Mouse (Mus musculus): ENCODE measurements at regions not wholly inside any gene's neighbourhood (a gene's known extent, or its start where the extent isn't known, plus 50 kb on each side); places are given as distances from the start of the nearest gene placed in this dataset.
A peak's percentile ranks its signal among the peaks of the same experiment; 100 is the strongest.

DNA sequence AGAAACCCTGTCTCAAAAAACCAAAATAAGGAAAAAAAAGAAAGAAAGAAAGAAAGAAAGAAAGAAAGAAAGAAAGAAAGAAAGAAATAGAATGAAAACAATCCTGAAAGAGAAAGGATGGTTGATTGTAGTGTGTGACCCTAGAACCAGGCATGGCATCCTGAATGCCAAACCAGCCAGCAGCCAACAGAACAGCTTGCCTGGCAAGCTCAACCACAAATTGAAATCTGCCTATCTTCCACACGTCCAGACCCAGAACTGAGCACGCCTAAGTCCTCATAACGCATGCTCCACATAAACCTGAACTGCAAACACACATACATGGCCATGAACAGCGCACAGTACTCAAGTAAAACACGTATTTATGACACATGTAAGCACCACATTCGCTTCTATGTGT lies 247.9 kb downstream of the H2al1j start:
- no peak for DNase-seq

DNA sequence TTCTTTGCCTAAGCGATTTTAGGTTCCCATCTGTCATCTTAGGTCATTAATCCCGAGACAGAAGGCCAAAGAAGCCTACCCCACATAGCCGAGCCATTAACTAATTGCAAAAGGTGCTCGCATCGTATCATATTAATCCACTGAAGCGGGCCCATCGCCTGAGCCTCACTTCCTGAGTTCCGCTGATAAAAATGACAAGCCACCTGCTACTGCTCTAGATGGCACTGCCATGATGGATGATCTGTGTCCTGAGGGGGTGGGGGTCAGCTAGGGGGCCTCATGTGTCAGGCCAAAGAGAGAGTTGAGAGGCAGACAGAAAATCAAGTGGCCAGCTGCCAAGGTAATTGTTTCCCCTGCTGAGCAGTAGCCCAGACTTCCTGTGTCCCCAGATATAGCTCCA lies 248.7 kb downstream of the H2al1j start:
- DNase-seq, result peak; percentile 79

DNA sequence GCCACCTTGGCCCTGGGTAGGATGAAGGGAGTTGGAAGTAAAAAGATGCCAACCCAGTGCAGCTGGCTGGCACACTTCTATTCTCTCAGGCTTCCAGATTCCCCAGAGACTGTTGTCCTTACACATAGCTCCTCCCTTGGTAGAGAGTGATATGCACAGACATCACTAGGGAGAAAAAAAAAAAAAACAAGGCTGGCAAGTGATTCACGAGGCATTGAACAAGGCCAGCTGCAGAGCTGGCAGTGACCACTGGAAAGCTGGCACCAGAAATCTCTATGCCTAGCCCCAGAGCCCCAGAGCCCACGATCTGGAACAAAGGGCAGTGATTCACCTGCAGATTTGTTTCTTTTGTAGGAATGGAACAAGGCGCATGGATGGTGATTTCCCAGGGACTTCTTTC lies 249.7 kb downstream of the H2al1j start:
- no peak for DNase-seq

DNA sequence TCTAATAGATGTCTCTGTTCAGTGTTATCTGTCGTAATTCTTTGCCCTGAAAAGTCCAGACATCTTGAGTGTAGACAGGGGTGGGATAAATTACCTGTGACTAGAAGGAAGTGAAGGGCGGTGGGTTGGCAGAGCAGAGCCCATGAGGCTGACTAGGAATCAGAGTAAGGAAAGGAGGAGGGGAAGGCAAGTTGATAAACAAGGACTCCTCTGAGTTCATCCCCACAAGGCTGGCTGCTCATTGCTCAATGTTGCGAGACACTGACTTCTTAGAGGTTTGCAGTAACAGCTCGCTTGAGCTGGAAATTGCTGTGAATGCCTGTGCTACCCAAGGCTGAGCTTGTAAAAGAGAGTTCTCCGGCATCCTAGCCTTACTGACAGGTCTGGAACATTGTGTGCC lies 257.7 kb downstream of the H2al1j start:
- peak; percentile 28 for DNase-seq

DNA sequence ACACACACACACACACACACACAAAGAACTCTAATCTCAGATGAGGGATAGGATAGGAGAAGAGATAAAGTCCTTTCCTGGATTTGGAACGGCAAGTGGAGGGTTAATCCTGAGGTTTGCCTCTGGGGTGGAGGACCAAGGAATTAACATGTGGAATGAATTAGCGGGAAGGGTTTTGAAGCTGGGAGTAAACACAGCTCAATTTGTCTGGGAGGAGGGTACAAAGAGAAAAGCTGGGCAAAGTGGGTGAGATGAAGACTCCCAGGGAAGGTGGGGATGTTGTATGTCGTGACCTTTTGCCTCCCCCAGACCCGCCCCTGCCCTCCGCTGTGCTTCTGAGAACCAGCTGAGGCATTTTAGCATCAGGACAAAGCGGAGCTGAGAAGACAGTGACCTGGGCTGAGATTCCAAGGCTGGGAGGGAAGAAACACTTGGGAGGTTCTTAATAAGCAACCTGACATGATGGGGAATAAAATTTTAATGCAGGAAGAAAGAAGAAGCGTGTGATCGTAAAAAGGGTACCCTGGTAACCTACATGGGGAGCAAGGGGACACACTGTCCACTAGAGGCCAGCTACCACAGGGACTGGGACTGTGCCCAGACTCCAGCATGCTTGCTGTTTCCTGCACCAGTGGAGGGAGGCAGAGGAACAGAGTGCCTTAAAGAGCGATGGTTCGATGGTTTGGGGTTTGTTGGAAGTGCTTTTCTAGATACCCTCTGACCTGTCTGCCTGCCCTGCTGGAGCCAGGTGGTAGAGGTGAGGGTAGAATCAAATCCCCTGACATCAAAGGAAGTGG lies 264.0 kb downstream of the H2al1j start:
- peak; percentile 17 for DNase-seq

DNA sequence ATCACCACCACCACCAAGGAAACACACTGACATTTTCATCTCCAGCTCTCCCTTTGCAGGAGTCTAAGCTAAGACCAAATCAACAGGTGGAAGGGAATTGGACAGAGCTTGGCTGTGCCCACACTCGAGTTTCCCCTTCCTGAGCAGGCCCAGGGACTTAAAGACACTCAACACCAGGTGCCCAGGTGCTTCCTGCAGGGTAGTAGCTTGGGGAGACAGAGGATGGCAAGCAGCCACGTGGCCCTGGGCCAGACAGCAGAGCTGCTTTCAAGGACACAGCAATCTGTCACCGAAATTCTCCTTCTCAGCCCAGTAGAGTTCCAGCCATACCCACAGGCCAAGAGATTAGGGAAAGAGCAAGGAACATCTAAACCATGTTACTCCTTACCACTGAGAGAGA lies 266.9 kb downstream of the H2al1j start:
- DNase-seq, result no peak

DNA sequence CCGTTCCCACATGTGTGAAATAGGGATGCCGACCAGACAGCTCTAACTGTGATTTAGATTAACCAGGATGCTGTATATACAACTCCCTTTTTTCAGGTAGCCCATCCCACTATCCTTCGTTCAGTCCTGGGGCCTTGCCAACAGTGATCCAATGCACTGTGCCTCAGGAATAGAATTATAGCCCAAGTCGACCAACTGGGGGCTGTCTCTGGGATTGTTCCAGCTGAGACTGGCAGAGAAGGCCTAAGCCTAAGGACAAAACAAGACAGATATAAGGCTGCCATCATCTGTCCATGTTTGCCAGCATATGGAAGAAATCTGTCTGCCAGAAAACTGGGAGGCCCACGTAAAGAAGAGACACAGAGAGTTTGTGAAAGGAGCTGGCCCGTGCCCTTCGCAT lies 269.9 kb downstream of the H2al1j start:
- DNase-seq, result no peak

DNA sequence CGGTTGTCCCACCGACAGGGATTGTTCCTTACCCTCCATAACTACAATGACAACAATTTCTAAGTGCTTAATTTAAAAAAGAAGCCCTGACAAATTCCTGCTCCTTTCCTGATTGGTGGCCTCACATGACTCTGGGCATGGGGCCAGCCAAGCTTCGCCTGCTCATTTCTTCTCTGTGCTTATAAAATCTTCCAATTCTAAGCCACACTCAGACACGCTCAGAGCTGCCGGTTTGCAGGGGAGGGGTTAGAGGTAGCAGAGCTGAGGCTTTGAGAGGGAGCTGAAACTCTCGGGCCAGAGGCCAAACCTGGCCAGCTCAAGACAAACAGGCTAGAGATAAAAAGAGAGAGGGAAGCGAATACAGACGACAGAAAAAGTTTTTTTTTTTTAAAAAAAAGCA lies 286.6 kb downstream of the H2al1j start:
- peak; percentile 41 for DNase-seq

DNA sequence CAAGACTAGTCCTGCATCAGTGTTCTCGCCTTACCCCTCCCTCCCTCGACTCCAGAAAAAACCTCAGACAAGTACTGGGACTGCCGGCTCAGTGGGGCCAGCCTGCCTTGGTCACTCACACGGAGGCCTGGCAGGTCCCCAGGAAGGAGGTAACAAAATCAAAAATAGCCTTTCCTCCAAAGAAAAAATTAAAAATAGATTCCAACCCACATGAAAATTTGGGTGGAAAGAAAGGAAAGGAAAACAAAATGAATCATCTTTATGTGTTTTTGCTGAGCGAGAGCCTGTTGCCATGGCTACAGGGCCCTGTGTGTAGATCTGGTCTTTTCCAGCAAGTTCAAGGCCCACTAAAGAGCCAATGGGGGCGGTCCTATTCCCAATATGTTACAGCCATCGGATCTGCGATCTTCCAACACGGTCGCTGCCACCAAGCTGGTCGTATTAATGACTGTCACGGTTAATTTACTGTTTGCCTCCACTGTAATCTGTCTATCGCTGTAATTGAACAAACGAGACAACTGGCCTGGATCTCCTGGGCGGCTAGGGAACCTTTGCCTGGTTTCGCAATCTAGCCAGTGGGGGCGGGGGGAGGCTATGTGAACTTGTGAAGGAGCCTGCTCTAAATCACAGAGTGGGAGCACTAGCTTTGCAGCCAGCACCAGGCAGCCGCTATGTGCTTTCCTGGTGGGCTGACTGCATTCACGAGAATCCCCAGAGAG lies 293.6 kb downstream of the H2al1j start:
- DNase-seq, result peak; percentile 85

DNA sequence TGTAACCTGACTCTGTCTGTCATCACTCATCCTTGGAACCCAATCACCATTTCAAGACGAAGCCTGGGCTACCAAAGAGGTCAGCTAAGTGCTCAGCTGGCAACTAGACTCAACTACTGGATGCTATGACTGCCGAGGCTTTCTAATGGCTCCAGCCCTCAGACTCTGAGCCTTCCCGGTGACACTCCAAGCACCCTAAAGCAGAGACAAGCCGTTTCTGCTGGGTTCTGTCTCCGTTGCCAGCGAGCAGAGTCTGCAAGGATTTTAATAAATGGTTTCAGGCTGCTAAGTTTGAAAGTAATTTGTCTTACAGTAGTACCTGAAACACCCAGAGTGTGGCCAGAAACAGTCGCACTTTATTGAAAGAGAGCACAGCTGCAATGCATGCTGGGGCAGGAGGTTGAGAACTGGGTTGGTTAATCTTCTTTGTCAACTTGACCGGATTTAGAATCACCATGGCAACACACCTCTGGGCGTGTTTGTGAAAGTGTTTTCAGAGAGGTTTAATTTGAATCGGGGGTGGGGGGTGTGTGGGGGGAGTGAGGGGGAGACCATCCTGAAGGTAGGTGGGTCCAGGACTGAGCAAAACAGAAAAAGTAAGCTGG lies 298.8 kb downstream of the H2al1j start:
- DNase-seq, result peak; percentile 75

DNA sequence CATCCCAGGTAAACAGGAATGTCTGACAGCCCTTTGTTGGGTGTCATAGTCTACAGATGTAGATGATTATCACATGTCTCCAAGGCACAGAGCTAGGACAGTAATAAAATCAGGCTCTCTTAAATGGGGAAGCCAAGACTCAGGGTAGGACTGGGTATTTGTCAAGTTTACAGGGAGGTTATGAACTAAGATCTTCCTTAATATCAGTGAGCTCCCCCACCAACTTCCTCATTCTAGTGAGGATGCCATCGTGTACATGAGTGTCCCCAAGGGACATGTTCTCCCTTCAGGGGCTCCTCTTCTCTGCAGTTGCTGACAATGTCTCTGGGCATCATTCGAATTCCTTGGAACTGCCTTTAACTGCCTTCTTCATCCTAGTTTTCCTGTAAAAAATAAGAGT lies 301.7 kb downstream of the H2al1j start:
- no peak for DNase-seq

DNA sequence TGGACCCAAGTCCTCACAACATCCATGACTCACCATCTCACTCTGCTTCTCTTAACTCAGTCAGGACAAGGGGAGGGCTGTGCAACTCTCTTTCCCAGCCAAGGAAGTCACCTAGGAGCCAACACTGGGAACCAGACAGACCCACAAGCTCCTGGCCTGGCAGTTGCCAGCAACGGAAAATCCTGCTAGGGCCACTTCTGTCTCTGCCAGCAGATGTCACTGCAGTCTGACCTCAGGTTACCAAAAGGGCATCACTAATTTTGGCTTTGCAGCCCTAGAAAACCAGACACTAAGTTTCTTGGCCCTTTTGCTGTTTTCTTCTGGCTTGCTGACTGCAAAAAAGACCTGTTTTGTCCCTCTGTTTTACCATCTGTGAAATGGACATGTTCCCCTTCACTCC lies 302.3 kb downstream of the H2al1j start:
- DNase-seq, result peak; percentile 46

DNA sequence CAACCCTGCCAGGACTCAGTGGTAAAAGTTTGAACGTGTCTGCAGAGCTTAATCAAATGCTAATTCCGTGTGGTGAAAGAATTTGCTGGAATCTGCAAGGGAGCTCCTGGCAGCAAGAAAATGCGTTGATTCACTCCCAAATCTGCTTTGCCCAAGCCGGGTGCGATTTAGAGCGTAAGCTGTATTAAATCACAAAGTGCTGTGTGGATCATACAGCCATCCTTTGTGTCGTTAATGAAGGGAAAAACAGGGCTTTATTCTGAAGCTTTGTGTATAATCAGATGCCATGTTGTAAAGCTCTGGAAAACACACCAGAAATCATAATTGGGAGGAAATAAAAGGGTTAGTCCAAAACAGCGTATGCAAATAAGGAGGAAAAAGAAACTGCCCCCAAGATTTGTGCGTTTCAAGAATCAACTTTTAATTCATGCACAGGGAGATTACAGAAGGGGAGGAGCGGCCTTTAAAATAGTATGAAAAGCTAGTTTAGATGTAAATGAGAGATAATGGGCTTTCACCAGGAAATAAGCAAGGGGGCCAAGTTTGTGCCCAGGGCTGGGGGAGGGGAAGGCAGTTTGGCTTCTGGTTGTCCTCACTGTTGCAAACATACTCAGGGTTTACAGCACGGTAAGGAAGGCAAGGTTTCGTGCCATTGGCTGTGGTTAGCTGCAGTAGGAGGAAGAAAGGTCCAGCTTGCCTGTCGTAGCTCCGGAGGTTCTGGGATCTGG lies 303.7 kb downstream of the H2al1j start:
- peak; percentile 74 for DNase-seq

DNA sequence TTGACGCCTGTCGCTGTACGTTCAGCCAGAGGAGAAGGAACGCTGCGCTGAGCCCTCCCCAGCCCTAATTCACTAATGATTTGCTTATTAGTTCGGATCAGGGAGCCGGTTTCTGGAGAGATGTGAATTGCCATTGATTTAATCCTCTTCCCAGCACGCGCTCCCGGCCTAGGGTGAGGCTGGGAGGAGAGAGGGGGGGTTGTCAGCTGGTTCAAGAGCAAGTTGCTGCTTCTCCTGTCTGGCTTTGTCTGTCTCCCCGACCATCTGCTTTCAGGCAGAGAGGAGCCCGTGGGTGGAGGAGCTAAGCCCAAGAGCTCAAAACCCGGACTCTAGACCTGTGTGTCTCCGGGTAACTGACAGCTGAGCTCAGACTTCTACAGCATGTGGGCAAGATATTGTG lies 304.4 kb downstream of the H2al1j start:
- DNase-seq, result peak; percentile 89

DNA sequence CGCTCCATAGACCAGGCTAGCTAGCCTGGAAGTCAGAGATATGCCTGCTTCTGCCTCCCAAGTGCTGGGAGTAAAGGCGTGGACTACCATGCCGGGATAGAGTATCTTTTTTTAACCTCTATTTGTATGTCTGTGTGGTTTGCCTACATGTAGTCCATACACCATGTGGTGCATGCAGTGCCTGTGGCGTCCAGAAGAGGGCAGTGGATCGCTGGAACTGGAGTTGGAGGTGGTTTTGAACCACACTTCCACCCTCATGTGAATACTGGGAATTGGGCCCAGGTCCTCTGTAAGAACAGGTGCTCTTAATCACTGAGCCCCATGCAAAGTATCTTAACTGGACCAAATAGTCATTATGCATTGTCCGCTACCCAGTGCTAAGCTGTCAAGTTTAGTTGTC lies 306.2 kb downstream of the H2al1j start:
- DNase-seq, result no peak

DNA sequence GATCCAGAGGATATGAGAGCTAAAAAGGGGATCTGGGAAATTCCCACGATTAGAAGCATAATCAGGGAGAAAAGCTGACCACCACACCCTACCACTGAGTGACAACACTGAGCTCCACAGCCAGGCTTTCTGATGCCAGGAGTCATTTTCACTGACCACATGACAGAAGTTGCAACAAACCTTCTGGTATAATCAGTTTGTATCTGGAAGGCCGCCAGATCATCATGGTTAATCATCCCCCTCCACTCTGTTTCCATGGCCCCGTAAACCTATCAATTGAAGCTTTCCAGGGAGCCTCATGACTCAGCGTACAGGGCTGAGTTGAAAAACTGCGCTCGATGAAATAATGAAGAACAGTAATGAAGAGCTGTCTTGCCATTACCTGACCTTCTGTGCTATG lies 316.9 kb downstream of the H2al1j start:
- no peak for DNase-seq

DNA sequence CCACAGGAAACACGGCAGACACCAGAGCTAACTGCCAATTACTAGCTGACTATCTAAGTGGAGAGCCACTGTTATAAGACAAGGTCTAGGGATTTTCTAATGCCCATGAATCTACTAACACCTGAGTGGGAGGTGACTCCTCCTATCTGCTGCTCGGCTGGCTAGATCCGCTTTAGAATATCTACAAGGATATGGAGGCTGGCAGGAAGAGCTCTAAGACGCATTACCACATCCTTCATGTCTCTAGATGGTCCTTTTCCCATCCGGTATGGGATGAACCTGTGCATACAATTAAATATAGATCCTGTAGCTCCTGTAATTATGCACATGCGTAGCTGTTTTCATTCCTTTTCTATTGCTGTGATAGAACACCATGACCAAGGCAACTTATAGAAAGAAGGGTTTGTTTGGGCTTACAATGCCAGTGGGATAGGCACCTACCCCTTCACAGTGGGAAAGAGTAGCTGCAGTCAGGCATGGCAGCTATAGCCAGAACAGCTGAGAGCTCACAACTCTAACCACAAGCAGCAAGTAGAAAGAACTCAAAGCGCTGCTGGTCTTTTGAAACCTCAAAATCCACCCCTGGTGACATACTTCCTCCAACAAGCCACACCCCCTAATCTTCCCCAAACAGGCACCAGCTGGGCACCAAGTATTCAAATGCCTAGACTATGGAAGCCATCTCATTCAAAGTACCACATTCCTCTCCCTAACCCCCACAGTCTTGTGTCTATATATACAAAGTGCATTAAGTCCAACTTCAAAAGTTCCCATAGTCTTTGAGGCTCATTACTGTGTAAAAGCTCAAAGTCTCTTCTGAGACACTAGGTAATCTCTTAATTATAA lies 319.3 kb downstream of the H2al1j start:
- DNase-seq, result no peak

DNA sequence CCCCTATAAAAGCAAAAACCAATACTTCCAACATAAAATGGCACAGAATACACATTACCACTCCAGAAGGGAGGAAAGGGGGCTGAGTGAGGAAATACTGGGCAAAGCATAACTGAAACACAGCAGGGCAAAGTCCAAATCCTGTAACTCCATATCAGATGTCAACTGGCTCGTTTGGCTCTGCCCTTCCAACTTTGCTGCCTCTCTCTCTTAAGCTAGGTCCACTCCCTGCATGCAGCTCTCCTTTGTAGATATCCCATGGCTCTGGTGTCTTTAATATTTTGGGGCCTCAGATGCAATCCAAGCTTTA lies 319.9 kb downstream of the H2al1j start:
- DNase-seq, result no peak

DNA sequence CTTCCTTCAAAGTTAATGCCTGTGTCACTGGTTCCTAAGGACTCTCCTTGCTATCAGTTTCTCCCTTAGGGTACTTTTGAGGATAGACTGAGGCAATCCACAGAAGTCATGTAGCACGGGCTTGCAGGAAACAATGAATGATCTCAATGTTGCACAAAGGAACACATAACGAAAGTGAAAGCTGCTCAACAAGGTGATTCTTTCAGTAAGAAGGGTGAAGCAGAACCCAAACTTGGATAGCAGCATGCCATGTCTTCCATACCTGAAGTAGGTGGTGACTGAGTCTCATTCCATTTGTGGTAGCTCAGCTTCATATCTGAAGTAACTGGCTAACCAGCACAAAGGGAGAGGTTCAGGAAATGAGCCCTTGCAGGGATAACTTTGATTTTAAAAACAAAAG lies 325.7 kb downstream of the H2al1j start:
- no peak for DNase-seq

DNA sequence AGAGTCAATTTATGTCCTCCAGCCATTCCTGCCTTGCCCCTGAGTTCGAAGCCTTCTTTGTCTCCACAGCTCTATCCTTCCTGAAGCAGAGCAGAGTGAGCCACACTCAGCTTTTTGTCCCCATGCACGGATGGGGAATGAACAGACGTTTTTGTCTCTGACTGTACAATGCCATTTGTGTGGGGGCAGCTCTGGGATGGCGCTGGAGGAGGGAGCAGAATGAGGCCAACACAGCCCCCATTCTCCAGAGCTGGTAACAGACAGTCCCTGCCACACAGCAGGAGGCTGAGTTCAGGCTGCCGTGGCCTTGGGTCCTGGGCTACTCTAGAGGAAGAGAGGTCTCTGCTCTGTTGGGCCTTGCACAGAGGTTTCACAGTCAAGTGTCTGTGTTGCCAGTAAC lies 327.4 kb downstream of the H2al1j start:
- no peak for DNase-seq

DNA sequence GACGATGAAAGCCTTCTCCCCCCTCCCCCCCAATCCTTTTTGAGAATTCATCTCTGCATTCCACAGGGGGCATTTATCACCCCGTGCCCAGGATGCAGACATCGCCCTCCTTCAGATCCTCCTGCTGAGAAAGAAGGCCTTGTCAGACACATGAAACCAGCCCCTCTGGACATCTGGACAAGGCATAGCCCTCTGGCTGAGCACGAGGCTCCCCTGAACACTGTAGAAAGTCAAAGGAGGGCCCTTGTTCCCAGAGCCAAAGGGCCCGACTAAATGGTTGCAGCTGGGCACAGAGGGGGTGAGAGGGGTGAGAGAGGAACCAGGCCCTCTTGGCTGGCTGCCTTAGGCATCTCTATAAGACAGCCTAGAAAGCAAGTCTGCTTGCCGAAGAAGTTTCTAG lies 327.8 kb downstream of the H2al1j start:
- no peak for DNase-seq

DNA sequence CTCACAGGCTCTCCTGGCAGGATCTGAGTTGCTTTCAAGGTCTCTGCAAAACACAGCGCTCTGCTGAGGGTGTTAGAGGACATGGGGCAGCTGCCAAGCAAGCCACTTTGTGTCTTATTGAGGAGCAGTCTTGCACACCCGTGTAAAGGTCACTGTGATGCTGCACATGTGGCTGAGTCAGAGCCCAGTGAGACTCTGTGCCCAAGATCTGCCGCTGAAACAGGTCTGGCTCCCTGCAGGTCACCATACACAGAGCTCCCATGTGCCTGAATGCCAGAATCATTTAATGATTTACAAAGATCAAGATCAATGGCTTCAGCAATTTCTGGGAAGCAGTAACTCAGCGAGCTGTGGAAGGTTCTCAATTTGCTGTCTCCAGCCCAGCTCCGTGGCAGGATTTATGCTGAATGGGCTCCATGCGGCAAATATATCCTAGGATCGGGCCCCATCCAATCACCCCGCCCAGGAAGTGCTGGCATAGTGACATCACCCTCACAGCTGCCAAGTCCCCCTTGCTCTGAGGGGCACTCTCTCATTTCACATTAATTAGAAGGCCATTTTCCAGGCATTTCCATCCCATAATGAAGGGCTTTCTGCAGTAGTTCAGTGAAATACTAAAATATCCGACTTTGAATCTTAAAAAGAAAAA lies 330.1 kb downstream of the H2al1j start:
- no peak for DNase-seq

Measured in retina, postnatal 1 day (tissue).